In genomic region chr7:80198863-80199262, GRCm38 (mm10) we compare ENCODE assay signal across 8 mouse cellular contexts. TPM values are rescaled to one million over a fixed set of nuclear protein-coding genes. Genes with fewer than 3 reads are reported as not detected.
DNase-seq lines count a peak whose midpoint lies in the region; ATAC-seq and TF ChIP-seq lines count a peak whose summit lies in the region.

No protein-coding gene starts in this region.

- TF ChIP-seq CTCF in left cerebral cortex, adult 2 months (IDR thresholded peaks at IDR 0.05), result no peak

- intact Hi-C loops in left cerebral cortex, adult 2 months (cut with DNase I), result loop anchor here (5.0 kb wide), 1 partner anchor 57 kb away; no protein-coding TSS in a partner anchor
- intact Hi-C loops in left cerebral cortex, postnatal 25 days (cut with DNase I), result loop anchor here (5.0 kb wide), 1 partner anchor 57 kb away; no protein-coding TSS in a partner anchor

- H3K4me3 ChIP-seq in left cerebral cortex, adult 2 months, result peak overlapping the region; percentile 89
- H3K4me3 ChIP-seq in embryonic facial prominence, embryonic 10.5 days, result peak overlapping the region; percentile 79
- H3K4me3 ChIP-seq in liver, embryonic 16.5 days (ENCODE audit: low read depth, low read length), result peak overlapping the region; percentile 98

- peak overlapping the region; percentile 90 for H3K27ac ChIP-seq in left cerebral cortex, adult 2 months
- peak overlapping the region; percentile 97 for H3K27ac ChIP-seq in embryonic facial prominence, embryonic 10.5 days (replicated peaks)
- peak overlapping the region; percentile 90 for H3K27ac ChIP-seq in liver, embryonic 16.5 days (ENCODE audit: low read length)

- no peak for DNase-seq in left cerebral cortex, adult 2 months (ENCODE audit: extremely low spot score in 1 of 2, low spot score in 2 of 2)
- DNase-seq in left cerebral cortex, postnatal 25 days (ENCODE audit: low spot score in 2 of 2), result no peak
- peak; percentile 52 for DNase-seq in embryonic facial prominence, embryonic 10.5 days (ENCODE audit: low spot score)
- peak; percentile 29 for DNase-seq in forelimb bud, embryonic 11.5 days (ENCODE audit: low read depth, low spot score)
- DNase-seq in frontal cortex, postnatal 10 days (ENCODE audit: low spot score in 2 of 2), result no peak
- no peak for DNase-seq in layer of hippocampus, postnatal 14 days (ENCODE audit: low spot score in 2 of 2)
- no peak for DNase-seq in adrenal gland, postnatal 25 days

- H3K4me1 ChIP-seq in embryonic facial prominence, embryonic 10.5 days, result peaks cover 64% of the 10 kb centered on the region
- peaks cover 87% of the 10 kb centered on the region for H3K4me1 ChIP-seq in liver, embryonic 16.5 days (ENCODE audit: control insufficient read depth, low read depth, low read length)

- H3K27me3 ChIP-seq in embryonic facial prominence, embryonic 10.5 days (replicated peaks; ENCODE audit: low read depth, poor library complexity, severe bottlenecking), result no peaks in the 10 kb centered on the region
- no peaks in the 10 kb centered on the region for H3K27me3 ChIP-seq in liver, embryonic 16.5 days (ENCODE audit: control insufficient read depth, insufficient read depth, low read depth, low read length)

- no peaks in the 10 kb centered on the region for H3K9me3 ChIP-seq in embryonic facial prominence, embryonic 10.5 days
- no peaks in the 10 kb centered on the region for H3K9me3 ChIP-seq in liver, embryonic 16.5 days (replicated peaks; ENCODE audit: control insufficient read depth, low read length)

- peaks cover 20% of the 10 kb centered on the region for H3K36me3 ChIP-seq in embryonic facial prominence, embryonic 10.5 days (replicated peaks)
- peaks cover 10% of the 10 kb centered on the region; the same call in 1 of the 2 replicates for H3K36me3 ChIP-seq in liver, embryonic 16.5 days (ENCODE audit: control insufficient read depth, insufficient read depth)

- WGBS in embryonic facial prominence, embryonic 10.5 days, result 3% methylated on average over 11 of the region's 11 CpGs
- WGBS in liver, embryonic 16.5 days (ENCODE audit: insufficient replicate concordance), result 0% methylated on average over 11 of the region's 11 CpGs

- H3K4me2 ChIP-seq in liver, embryonic 16.5 days (ENCODE audit: low read depth, low read length), result peak overlapping the region; percentile 96

- H3K9ac ChIP-seq in liver, embryonic 16.5 days (ENCODE audit: low read depth, low read length), result peak overlapping the region; percentile 99

- peak; percentile 14 for ATAC-seq in liver, embryonic 16.5 days (ENCODE audit: low read depth)

RNA-seq across cellular contexts. Expression of gene Sema4b, which starts 12.2 kb away (rescaled TPM):
- 10 to 100 TPM; 19.4 to 20.6 TPM for total RNA-seq in left cerebral cortex, adult 2 months (2021)
- total RNA-seq in left cerebral cortex, postnatal 25 days (2021), result 10 to 100 TPM; 17.4 to 20.5 TPM
- polyA plus RNA-seq in embryonic facial prominence, embryonic 10.5 days (2016; fragmentation: Nextera tagmentation; extraction: Ambion mirVana), result 11.4 and 11.9 TPM in 2 replicates
- 13.4 and 14.4 TPM in 2 replicates for polyA plus RNA-seq in liver, embryonic 16.5 days (2015; fragmentation: Nextera tagmentation; extraction: Ambion mirVana)
- total RNA-seq in layer of hippocampus, postnatal 14 days (2021), result 10 to 100 TPM; 25.2 to 25.7 TPM
- total RNA-seq in adrenal gland, postnatal 25 days (2021), result 68.9 and 70.0 TPM in 2 replicates

RNA-seq across cellular contexts. Expression of gene Cib1, which starts 33.8 kb away (rescaled TPM):
- total RNA-seq in left cerebral cortex, adult 2 months (2021), result 10 to 100 TPM; 21.7 to 22.4 TPM
- total RNA-seq in left cerebral cortex, postnatal 25 days (2021), result 10 to 100 TPM; 18.4 to 19.9 TPM
- polyA plus RNA-seq in embryonic facial prominence, embryonic 10.5 days (2016; fragmentation: Nextera tagmentation; extraction: Ambion mirVana), result 67.4 and 70.8 TPM in 2 replicates
- polyA plus RNA-seq in liver, embryonic 16.5 days (2015; fragmentation: Nextera tagmentation; extraction: Ambion mirVana), result 76.4 and 77.0 TPM in 2 replicates
- 10 to 100 TPM; 28.1 to 28.8 TPM for total RNA-seq in layer of hippocampus, postnatal 14 days (2021)
- 62.4 and 68.2 TPM in 2 replicates for total RNA-seq in adrenal gland, postnatal 25 days (2021)

RNA-seq across cellular contexts. Expression of gene Gdpgp1, which starts 33.8 kb away (rescaled TPM):
- 1 to 10 TPM; 6.1 to 7.5 TPM for total RNA-seq in left cerebral cortex, adult 2 months (2021)
- 1 to 10 TPM; 5.9 to 6.6 TPM for total RNA-seq in left cerebral cortex, postnatal 25 days (2021)
- polyA plus RNA-seq in embryonic facial prominence, embryonic 10.5 days (2016; fragmentation: Nextera tagmentation; extraction: Ambion mirVana), result 6.6 and 6.7 TPM in 2 replicates
- polyA plus RNA-seq in liver, embryonic 16.5 days (2015; fragmentation: Nextera tagmentation; extraction: Ambion mirVana), result 1.5 and 1.7 TPM in 2 replicates
- 1 to 10 TPM; 6.3 to 6.4 TPM for total RNA-seq in layer of hippocampus, postnatal 14 days (2021)
- total RNA-seq in adrenal gland, postnatal 25 days (2021), result 5.6 and 6.0 TPM in 2 replicates

RNA-seq across cellular contexts. Expression of gene Ttll13, which starts 47.3 kb away (rescaled TPM):
- 1 to 10 TPM; 2.0 to 2.8 TPM for total RNA-seq in left cerebral cortex, adult 2 months (2021)
- total RNA-seq in left cerebral cortex, postnatal 25 days (2021), result 1 to 10 TPM; 1.1 to 2.2 TPM
- 0.57 and 0.89 TPM in 2 replicates for polyA plus RNA-seq in embryonic facial prominence, embryonic 10.5 days (2016; fragmentation: Nextera tagmentation; extraction: Ambion mirVana)
- 0.16 and 0.42 TPM in 2 replicates for polyA plus RNA-seq in liver, embryonic 16.5 days (2015; fragmentation: Nextera tagmentation; extraction: Ambion mirVana)
- total RNA-seq in layer of hippocampus, postnatal 14 days (2021), result 1 to 10 TPM in 1 of 2 experiments, under 1 TPM in 1; 0.95 to 1.6 TPM
- total RNA-seq in adrenal gland, postnatal 25 days (2021), result 0.57 and 2.1 TPM in 2 replicates

Comparison
In these comparisons a context has a peak if more than half of its experiments do, and no peak if none do; other contexts are left out.
1. DNase-seq: peak in embryonic facial prominence, embryonic 10.5 days (single experiment) and forelimb bud, embryonic 11.5 days (single experiment); none in left cerebral cortex, adult 2 months (0 of 2), left cerebral cortex, postnatal 25 days (0 of 2), frontal cortex, postnatal 10 days (0 of 2), layer of hippocampus, postnatal 14 days (0 of 2) and adrenal gland, postnatal 25 days (single experiment).
2. Peak in every context shown above with its lines, with median percentiles within 50 percentile points of each other: H3K27ac ChIP-seq and H3K4me3 ChIP-seq.